Mouse (Mus musculus) adrenal gland (tissue): Measurements from ENCODE around the gene Ephx4.
"Not testable (repeated sequence)": the region's sequence is repeated elsewhere in the genome, so short reads cannot be mapped to it uniquely, and the experiment has no call there.

ENCODE experiments used
- intact Hi-C: fragments of 180-260 bp; cut with DNase I; formaldehyde crosslinking; loops from one replicate; pipeline ENCODE4 v1.15.1; 2025
- long read RNA-seq, 2 experiments: library from polyadenylated mRNA; unstranded; transcript quantifications; one replicate each; pipeline ENCODE4 v2.0.0; 2020; ENCODE audit warnings: borderline replicate concordance in 1 of 2; ENCODE audit not compliant: insufficient replicate concordance in 1 of 2

Gene Ephx4
- long read RNA-seq, experiment 1: 0 reads
- long read RNA-seq, experiment 2, transcript Ephx4-201 (7 exons, 1,279 nt): major isoform, 6 of 7 reads
- long read RNA-seq, experiment 2, partial matches to known transcripts: 0 of 7 reads
- long read RNA-seq, experiment 2, other reads (novel, unspliced or antisense): 1 of 7 reads

DNA sequence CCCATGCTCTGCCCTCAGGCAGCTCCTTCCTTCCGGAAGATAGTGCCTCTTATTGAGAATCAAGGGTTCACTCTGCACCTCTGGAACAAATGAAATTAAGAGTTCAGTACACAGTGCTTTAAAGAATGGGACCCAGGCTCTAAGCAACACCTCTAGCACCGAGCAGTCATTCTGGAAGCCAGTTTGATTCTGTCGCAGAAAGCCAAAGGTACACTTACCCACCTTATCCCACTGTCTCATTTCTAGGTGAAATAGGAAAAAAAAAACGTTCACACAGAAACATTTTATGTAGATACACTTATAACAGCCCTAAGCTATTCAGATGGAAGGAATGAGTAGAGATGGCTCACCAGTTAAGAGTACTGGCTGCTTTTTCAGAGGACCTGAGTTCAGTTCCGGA is at the start of gene Ephx4:
Gene Ephx4 (plus strand): TSS at position 301 of the 400 bp plus-strand sequence.
- intact Hi-C loops: no loop called here

DNA sequence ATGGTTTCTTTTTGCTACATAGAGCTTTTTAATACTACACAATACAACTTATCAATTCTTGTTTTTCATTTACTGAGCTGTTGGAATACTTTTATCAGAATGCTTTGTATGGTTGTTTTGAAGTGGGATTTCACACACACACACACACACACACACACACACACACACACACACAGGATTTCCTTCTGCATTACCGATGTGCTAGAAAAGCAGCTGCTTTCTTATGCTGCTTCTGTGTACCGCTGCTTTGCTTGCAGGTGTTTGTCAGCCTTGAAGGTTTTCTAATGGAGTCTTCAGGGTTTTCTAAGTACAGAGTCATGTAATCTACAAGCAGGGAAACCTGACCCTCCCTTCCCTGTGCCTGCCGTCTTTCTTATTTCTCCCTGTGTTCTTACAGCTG is 48.6 kb upstream of the Ephx4 start:
- intact Hi-C loops: no loop called here

DNA sequence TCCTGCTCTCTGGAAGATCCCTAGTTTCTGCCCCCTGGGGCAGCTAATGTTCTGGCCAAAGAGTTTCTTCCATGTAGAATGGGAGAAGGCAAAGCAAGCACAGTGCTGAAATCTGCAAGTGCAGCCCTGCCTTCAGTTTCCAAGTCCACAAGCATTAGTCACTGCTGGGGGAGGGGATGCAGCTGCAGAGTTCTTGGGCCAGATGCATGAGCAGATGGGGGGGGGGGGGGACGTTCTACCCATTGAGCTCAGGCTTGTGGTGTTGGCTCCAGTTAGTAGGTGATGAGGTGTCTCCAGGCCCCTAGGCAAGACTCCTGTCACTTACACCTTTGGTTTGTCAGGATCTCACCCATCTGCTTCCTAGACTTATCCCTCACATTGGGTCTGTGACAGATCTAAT is 46.7 kb upstream of the Ephx4 start:
- intact Hi-C loops: loop anchor here (5.0 kb wide), 1 partner anchor 82 kb away; the partner anchor contains the start of gene Btbd8

DNA sequence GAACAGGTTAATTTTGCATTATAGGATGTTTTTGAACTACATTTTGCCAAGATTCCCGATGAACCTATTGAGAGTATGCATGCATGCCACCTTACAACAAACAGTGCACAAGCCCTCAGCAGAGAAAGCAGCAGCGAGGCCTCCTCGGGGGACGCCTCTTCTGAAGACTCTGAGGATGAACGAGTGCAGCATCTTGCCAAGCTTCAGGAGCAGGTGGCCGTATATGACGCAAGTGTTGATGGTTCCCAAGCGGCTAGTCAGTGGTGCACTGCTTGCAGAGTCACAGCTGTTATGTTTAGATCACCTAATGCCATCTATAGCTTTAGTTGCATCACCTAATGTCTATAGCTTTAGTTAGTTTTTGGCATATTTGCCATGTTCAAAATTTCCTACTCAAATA is 44.8 kb upstream of the Ephx4 start:
- intact Hi-C loops: loop anchor here (5.0 kb wide), 1 partner anchor 80 kb away; the partner anchor contains the start of gene Btbd8

DNA sequence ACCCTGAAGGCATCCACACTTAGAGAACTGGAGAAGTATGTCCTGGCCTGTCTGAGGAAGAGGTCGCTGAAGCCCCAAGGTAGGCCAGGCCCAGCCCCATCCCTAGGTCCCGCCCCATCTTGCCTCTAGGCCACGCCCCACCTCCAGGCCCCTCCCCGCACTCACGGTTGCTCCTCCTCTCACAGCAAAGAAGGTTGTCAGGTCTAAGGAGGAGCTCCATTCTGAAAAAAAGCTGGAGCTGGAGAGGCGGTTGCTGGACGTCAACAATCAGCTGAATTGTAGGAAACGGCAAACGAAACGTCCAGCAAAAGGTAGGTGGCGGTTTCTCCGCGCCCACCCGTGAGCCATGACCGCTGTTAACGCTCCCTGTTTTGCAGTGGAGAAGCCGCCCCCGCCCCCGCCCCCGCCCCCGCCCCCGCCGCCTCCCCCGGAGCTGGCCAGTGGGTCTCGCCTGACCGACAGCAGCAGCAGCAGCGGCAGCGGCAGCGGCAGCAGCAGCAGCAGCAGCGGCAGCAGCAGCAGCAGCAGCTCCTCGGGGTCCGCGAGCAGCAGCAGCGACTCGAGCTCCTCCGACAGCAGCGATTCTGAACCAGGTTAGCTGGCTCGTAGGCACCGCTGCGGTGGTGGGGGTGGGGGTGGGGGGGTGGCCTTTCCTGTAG is 43.0 kb upstream of the Ephx4 start:
- intact Hi-C loops: loop anchor here (5.0 kb wide), 1 partner anchor 78 kb away; the partner anchor contains the start of gene Btbd8

DNA sequence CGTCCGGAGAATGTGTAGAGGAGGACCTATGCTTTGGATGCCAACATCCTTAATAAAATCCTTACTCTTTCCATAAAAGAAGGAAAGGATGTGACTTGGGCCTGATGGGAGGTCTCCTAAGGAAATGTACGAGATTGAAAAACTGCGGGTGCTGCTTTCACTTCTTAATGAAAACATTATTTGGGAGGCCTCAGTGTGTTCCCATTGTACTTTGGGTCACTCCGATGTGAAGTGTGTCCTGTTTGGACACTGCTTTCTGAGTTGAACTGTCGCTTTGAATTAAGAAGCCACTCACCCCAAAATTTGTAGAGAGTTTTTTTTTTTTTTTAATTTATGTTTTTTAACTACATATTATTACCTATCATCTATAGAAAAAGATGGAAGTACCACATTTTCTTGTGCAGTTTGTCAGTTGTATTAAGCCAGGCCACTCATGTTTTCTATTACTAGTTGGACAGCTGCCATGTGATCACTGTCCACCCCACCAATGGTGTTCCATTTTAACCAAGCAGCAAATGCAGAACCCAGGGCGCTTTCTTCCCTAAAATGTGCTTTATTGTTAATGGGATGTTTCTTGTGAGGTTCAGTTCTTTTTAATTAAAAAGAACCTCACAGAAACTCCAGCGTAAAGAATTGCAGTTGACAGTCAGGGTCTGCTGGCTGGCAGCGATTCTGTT is 42.3 kb upstream of the Ephx4 start:
- intact Hi-C loops: no loop called here

DNA sequence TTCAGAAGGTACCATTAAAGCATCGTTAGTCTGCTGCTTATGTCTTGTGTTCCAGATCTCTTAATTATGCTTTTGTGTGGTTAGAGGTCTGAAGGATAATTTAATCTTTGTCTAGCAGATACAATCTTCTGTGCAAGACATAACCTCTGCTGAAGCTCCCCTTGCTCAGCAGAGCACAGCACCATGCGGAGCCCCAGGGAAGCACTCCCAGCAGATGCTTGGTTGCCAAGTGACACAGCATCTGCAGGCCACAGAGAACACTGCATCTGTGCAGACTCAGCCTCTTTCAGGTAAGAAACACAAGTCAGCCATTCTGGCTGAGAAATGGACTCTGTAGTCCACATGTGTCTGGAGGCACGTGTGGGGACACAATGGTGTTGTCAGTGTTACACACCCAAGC is 32.5 kb upstream of the Ephx4 start:
- intact Hi-C loops: no loop called here

DNA sequence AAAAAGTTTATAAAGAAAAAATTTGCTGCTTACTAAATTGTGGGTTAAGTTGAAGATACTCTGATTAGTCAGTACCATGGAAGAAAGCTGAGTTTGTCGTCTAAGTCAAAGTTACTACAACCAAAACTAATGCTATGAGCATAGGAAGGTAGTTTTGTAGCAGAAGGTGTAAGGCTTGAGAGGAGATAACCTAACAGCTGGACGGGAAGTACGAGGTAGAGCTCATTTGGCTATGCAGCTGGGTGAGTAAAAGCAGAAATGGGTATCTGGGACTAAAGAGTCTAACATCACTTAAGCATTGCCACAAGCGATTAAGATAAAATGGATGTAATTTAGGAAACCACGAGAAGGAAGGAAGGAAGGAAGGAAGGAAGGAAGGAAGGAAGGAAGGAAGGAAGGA is 31.2 kb upstream of the Ephx4 start:
- intact Hi-C loops: no loop called here

DNA sequence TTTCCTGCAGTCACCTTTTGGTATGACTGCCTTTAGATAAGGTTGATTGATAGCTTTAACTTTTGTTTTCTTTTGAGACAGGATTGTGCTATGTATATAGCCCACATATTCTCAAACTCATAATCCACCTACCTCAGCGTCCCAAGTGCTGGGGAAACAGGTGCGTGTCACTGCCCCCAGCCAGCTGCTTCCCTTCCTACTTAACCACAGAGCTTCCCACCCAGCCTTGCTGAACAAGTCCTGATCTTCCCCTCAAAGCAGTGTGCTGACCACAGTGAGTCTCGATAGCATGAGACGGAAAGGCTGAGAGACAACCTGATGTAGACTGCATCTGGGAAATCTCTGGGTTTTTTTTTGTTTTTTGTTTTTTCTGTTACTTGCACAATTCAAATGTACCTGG is 29.3 kb upstream of the Ephx4 start:
- intact Hi-C loops: no loop called here

DNA sequence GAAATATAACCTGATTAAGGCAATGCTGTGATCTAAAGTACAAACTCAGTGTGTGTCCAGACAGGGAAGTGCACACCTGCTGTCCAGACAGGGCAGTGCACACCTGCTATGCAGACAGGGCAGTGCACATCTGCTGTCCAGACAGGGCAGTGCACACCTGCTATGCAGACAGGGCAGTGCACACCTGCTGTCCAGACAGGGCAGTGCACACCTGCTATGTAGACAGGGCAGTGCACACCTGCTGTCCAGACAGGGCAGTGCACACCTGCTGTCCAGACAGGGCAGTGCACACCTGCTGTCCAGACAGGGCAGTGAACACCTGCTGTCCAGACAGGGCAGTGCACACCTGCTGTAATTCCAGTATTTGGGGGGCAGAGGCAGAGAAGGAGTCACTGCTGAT is 16.1 kb upstream of the Ephx4 start:
- intact Hi-C loops: not testable (repeated sequence)

DNA sequence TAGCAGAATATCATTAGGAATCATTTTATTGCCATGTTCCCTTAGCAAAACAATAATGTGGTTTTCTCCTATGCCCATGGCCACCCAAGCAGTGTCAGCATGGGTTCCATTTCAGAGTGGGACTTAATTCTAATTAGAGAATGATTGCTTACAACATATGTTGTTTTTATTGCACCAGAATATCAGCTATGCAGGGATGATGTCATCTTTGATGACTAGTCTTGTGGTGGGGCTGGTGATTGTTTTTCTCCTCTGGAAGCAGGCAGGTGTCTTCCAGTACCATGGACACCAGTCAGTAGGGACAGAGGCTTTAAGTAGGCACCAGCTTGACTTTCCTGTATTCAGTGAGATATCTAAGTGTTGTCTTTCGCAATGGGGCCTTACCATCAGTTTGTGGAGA is 14.7 kb upstream of the Ephx4 start:
- intact Hi-C loops: no loop called here

DNA sequence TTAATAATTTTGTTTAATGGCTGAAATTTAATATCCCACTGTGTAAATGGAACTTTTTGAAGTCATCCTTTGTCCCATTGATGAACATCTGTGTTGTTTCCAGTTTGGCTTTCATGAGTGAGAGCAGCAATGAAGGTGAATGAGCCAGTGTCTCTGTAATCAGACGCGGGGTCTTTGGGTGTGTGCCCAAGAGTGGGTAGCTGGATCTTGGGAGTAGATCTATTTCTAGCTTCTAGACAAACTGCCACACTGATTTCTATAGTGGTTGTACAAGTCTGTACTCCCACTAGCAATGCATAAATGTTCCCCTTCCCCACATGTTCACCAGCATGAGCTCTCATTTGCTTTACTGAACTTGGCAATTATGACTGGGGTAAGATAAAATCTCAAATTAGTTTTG is 13.2 kb upstream of the Ephx4 start:
- intact Hi-C loops: no loop called here

DNA sequence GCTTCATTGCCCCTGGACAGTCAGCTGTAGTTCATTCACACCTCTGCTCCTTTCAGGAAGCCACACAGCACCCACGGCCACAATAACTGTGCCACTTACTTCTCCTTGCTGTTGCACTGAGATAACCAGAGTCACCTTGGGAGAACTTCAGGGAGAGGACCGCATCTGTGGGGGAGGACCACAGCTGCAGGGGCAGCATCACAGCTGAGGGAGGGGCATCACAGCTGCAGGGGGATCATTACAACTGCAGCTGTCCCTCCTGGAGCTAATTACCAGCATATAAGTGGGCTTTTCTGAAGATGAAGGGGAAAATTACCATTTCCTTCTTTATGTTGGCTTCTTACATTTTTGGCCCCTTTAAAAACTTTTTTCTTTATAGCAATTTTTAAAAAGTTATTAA is 8.1 kb upstream of the Ephx4 start:
- intact Hi-C loops: no loop called here

DNA sequence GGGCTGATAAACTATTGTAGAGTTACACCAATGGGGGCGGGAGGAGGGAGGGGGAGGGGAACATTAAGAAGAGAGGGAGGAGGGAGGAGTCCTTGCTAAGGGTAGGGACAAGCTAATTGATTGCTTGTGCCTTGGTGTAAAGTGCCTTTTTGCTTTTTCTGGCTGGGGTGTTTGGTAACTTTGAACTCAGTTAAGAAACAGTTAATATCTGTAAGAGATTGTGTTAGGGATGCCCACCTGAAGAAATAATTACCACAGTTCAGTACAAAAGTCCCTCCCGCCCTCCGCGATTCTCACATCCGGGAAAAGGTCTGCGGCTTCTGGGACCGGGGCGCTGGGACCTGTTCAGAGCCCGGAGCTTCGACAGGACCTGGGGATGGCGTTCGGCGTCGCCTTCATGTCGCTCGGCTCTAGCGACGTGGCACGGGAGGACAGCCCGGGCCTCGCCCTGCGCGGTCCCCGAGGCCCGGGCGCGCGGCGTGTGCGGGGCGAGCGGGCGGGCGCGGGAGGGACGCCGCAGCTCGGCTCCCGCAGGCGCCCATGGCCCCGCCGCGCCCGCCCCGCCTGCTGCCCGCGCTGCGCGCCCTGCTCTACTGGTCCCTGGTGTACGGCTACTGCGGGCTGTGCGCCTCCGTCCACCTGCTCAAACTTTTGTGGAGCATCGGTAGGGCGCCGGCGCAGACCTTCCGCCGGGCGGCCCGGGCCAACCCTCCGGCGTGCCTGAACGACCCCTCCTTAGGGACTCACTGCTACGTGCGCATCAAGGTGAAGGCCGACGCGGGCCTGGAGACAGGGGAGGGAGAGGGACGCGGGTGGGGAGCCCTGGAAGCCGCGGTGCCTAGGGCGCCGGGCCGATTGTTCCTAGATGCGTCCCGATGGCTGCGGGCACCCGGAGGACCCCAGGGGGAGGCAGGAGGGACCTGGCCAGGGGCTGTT is 743 bp downstream of the Ephx4 start:
- intact Hi-C loops: no loop called here

DNA sequence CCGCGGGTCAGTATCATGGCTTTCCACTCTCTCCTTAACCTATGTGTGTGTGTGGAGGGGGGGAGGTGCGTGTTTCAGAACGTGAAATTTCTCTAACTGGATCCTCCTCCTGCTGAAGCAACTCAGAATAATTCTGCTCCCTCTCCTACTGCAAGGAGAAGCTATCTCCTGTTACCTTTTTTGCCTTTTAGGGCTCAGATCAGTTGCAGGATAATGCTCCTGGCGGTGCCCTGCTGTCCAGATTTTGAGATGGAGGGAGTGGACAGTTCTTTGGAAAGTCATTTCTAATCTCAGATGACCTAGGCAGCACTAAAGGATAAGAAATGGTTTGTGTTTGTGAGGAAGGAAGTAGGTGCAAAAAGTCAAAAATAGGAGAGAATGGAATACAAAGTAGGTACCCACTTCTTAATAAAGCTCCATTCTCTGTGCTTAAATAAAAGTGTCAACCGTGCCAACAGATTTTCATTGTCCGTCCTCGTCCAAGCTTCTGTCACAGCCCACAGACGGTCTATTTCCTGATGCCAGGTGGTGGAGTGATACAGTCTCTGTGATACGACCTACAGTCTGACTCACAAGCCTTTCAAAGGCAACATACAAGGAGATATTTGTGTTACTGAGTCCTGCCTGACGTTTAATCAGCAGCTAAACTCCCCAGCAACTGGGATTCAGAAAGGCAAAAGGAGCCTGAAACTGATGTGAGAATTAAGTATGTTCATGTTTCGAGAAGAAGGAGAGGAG is 1.6 kb downstream of the Ephx4 start:
- intact Hi-C loops: no loop called here

DNA sequence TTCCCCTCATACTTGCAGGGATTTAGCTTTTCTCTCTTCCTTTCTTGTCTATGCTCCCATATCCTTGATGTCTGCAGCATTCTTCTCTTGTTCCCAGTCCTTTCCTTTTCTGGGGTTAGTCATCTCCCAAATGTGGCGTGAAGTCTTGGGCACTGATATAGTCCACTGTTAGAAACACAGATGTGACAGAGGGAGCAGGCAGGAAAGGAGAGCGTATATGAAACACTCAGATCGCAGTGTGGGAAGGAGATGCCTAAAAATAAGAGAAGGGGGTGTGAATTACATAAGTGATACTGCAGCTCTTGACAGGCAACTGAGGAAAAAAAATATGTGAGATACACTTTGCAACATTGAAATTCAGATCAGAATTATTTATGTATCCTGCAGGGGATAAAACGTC is 2.8 kb downstream of the Ephx4 start:
- intact Hi-C loops: no loop called here

DNA sequence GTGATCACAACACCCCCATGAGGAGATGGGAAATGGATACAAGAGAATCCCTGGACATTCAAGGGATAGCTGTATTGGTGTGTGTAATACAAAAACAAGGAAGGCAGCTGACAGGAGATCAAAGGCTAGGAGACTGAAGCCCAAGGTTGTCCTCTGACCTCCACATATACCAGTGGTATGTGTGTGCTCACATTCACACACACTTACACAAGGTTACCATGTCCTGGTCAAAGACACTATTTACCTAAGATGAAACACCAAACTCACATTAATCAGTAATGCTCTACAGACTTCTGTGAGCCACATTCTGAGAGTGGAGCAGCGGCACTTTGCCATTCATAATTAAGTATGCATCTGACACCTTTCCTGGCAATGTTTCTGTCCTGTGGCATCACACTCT is 7.8 kb downstream of the Ephx4 start:
- intact Hi-C loops: no loop called here

DNA sequence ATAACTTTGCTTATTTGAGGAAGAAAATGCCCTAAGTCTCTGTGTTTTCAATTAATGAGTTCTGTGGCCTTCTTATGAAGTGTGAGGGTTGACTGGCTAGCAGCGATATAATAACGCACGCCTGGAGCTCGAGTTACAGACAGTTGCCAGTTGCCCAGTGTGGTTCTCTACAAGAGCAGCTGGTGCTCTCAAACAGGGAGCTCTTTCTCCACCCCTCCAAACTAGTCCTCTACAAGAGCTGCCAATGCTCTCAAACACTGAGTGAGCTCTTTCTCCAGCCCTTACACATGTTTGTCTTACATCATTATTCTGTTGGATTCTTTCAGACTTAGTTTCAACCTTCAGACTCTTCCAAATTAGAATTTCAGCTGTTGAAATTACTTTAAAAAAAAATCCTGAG is 8.8 kb downstream of the Ephx4 start:
- intact Hi-C loops: no loop called here

DNA sequence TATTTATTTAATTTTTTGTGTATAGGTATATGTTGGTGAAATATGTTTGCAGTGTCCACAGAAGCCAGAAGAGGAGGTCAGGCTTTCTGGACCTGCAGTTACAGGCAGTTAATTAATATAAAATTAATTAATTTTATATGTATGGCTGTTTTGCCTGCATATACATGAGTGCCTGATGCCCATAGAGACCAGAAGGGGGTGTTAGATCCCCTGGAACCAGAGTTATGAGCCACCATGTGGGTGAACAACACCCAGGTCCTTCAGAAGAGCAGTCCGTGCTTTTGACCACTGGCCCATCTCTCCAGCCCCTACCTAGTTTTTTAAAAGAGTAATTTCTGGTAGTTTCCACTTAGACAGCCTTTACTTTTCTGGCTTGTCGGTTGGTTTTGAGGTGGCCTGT is 9.7 kb downstream of the Ephx4 start:
- intact Hi-C loops: no loop called here

DNA sequence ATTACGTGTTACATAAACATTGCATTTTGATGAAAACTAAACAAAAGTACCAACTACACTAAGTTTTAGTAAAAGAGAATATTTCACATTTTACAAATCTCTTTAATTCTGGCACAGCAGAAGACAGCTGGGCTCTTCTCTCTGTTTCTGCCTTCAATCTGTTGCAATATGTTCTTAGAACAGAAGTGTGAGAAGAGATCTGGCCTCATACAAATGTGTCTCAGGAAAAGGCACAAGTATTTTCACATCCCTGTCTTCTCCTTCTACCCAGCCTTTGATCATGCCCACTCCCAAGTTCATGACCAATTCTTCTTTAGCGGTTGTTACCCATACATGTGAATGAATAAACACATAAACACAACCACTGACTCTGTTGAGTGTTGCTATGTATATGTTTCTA is 12.6 kb downstream of the Ephx4 start:
- intact Hi-C loops: no loop called here

DNA sequence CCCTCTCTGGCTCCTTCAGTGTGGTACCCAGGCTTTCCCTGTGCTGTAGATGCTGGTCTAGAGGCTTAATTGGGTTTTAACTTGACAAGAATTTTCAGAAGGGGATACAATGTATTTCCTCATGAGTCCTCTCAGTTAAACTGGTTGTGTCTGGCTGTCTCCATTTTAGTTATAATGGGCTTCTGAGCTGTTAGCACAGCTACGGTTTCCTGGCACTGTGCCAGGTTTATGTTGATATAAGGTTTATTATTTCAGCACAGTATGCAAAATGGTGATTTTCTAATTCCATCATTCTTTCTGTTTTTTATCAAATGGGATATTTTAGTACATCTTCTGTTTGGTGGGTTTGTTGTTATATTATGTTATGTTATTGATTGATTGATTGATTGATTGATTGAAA is 19.1 kb downstream of the Ephx4 start:
- intact Hi-C loops: no loop called here
